Mouse (Mus musculus) kidney, adult 2 months (tissue): ENCODE results near the gene Tgoln1.

Experiments
- CTCF ChIP-seq: fragments of 200-500 bp; conservative IDR thresholded peaks from 2 replicates; pipeline ENCODE4 v1.5.1; 2011; ENCODE audit warnings: low read depth, mild to moderate bottlenecking, control low read depth, low read length, moderate library complexity, mixed read lengths; ENCODE audit not compliant: insufficient read depth, insufficient read length
- POLR2A ChIP-seq: fragments of 200-500 bp; IDR thresholded peaks from one replicate; pipeline ENCODE4 v1.6.1; 2011; ENCODE audit warnings: low read depth, low read length, control low read depth

- TF ChIP-seq POLR2A, result no peak
- TF ChIP-seq CTCF, result peak; percentile 49
Observed at GRCm38 (mm10) chr6:72567508-72567907, 49.3 kb downstream of the Tgoln1 start.
